Mouse (Mus musculus) cerebellum, adult 2 months (tissue): ENCODE data around the gene Sdhc. TPM values are rescaled to one million over a fixed set of nuclear protein-coding genes. Genes with fewer than 3 reads are reported as not detected.

Experiments
- DNase-seq, 2 experiments: peaks; one replicate each; pipeline ENCODE4 v3.0.0; 2021
- H3K27ac ChIP-seq: fragments of 200-500 bp; 2 replicates; pipeline ENCODE4 v1.5.1; 2012; ENCODE audit warnings: low read length, control low read depth, inconsistent platforms; ENCODE audit not compliant: insufficient read depth
- H3K27me3 ChIP-seq: fragments of 200-500 bp; 2 replicates; pipeline ENCODE4 v1.6.1; 2012; ENCODE audit warnings: inconsistent platforms, mild to moderate bottlenecking, low read length, moderate library complexity; ENCODE audit not compliant: control insufficient read depth, insufficient read depth
- H3K4me1 ChIP-seq: fragments of 200-500 bp; 2 replicates; pipeline ENCODE4 v1.6.1; 2011; ENCODE audit warnings: low read length; ENCODE audit not compliant: control insufficient read depth, insufficient read depth
- H3K4me3 ChIP-seq: fragments of 200-500 bp; replicated peaks from 2 replicates; pipeline ENCODE3; 2011; ENCODE audit warnings: mild to moderate bottlenecking, low read depth, low read length, control low read depth; ENCODE audit not compliant: insufficient read depth
- CTCF ChIP-seq: fragments of 200-500 bp; IDR thresholded peaks from 2 replicates; pipeline ENCODE4 v1.5.1; 2011; ENCODE audit warnings: low read depth, mild to moderate bottlenecking, control low read depth, low read length, moderate library complexity, borderline replicate concordance; ENCODE audit not compliant: insufficient read depth
- POLR2A ChIP-seq: fragments of 200-500 bp; IDR thresholded peaks from 2 replicates; pipeline ENCODE4 v1.6.1; 2011; ENCODE audit warnings: low read length, control low read depth, borderline replicate concordance; ENCODE audit not compliant: insufficient read depth
- WGBS: fragments of 180-500 bp; shearing (Covaris S2); methylation state at CpG from one replicate; pipeline ENCODE4 v1.1.7; 2018; 5-methylcytosine and 5-hydroxymethylcytosine counted together
- polyA plus RNA-seq: library from polyadenylated mRNA; depleted of rRNA; stranded (reverse); fragments of >200 nt; gene quantifications from 2 replicates; pipeline ENCODE4 v1.2.3, GENCODE M21; 2012

The Sdhc gene
- polyA plus RNA-seq, 1 experiment: 302 TPM

DNA sequence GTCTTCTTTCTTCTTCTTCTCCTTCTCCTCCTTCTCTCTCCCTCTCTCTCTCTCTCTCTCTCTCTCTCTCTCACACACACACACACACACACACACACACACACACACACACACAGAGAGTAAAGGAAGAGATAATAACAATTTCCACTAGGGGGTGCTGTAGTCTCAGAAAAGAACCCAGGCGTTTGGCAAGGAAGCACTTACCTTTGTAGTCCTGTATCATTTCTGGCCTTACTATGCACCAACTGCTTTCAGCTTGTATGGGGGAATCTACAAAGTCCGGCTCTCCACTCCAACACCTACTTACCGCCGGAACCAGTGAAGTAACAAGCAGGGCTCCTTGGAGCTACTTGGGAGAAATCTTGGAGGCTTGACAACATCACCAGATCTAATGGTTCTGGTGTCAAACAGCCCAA is 32.1 kb downstream of the Sdhc start:
- 6% methylated on average over 4 of the region's 4 CpGs for WGBS

DNA sequence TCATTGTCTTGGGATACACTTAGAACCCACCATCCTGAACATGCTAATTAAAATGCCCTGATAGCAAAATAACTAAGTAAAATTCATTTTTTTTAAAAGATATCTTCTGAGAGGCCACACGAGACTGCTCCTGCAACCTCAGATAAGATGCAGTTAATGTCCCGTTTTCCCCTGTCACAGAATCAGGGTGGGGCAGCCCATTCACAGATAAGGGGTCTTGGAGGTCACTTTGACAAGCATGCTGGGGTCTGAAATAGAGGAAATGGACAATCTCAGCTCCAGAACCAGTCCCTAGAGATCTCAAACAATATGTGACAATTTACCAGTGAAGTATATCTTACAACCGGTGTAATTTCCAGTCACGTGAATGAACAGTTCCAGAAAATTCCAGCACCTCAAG is 34.1 kb downstream of the Sdhc start:
- H3K27ac ChIP-seq: no peak overlapping the region
- no peak for DNase-seq
- H3K4me3 ChIP-seq: no peak overlapping the region
- WGBS: 88% methylated on average over 4 of the region's 4 CpGs
- TF ChIP-seq POLR2A (no peak), CTCF (no peak)
- H3K4me1 ChIP-seq: no peaks in the 10 kb centered on the region
- H3K27me3 ChIP-seq: no peaks in the 10 kb centered on the region

More for the DNA sequence above, 32.1 kb downstream of the Sdhc start:
- peak; percentile 65 to 76 for DNase-seq
- TF ChIP-seq POLR2A (no peak), CTCF (peak; percentile 40; the same call in 1 of the 2 replicates)
- no peak overlapping the region for H3K4me3 ChIP-seq
- no peaks in the 10 kb centered on the region for H3K27me3 ChIP-seq
- no peak overlapping the region for H3K27ac ChIP-seq
- no peaks in the 10 kb centered on the region for H3K4me1 ChIP-seq

DNA sequence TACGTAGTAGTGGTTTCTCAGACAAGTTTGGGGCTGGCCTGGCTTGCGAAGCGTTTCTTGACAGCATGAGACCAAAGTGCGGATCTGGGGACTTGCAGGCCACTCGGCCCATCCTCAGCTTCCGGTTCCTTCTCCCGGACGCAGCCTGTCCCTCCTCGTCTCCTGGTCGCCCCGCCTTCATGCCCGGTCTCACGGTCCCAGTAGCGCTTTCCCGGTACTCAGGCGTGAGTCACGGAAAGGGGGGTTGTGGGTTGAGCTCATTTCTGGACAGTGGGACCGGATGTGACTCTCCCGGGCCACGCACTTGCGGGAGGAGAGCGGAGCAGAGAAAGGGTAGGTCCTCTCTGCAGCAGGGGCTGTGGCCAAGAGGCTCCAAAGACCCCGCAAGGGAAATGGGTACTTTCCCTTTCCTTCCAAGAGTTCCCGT is 36.5 kb downstream of the Sdhc start, which contains the start of gene Cfap126:
Cfap126 (plus strand) TSS at position 46 of the 427 bp plus-strand sequence.
- H3K4me1 ChIP-seq: no peaks in the 10 kb centered on the region
- H3K4me3 ChIP-seq: peak within 1 kb of the TSS; percentile 60
- peak; percentile 80 to 83 for DNase-seq
- TF ChIP-seq CTCF (no peak), POLR2A (peak; percentile 64; the same call in 1 of the 2 replicates)
- 0 out of 2 replicates have a peak within 1 kb of the TSS, but pooled peaks have one; percentile 23 for H3K27ac ChIP-seq
- whole genome bisulfite sequencing: 1% methylated on average over 24 of the region's 24 CpGs
- no peaks in the 10 kb centered on the region for H3K27me3 ChIP-seq

DNA sequence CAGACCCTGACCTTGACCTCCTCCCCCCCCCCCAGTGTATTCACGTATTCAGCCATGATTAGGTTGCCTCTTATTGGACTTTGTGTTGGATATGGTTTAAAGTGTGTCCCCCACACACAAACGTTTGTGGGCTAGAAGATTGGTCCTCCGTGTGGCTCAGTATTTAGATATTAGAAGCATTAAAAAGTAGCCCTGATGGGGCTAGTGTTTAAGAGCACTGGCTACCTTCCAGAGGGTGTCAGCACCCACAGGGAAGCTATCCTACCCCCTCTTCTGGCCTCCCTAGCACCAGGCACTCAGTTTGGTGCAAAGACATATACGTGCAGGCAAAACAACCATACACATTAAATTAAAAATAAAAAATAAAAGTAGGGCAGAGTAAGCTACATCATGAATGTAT is 37.4 kb downstream of the Sdhc start:
- Histone ChIP-seq H3K4me1 (no peaks in the 10 kb centered on the region), H3K4me3 (no peak overlapping the region), H3K27ac (no peak overlapping the region), H3K27me3 (no peaks in the 10 kb centered on the region)
- 83% methylated on average over 4 of the region's 4 CpGs for WGBS
- no peak for TF ChIP-seq POLR2A
- no peak for TF ChIP-seq CTCF
- DNase-seq: no peak

DNA sequence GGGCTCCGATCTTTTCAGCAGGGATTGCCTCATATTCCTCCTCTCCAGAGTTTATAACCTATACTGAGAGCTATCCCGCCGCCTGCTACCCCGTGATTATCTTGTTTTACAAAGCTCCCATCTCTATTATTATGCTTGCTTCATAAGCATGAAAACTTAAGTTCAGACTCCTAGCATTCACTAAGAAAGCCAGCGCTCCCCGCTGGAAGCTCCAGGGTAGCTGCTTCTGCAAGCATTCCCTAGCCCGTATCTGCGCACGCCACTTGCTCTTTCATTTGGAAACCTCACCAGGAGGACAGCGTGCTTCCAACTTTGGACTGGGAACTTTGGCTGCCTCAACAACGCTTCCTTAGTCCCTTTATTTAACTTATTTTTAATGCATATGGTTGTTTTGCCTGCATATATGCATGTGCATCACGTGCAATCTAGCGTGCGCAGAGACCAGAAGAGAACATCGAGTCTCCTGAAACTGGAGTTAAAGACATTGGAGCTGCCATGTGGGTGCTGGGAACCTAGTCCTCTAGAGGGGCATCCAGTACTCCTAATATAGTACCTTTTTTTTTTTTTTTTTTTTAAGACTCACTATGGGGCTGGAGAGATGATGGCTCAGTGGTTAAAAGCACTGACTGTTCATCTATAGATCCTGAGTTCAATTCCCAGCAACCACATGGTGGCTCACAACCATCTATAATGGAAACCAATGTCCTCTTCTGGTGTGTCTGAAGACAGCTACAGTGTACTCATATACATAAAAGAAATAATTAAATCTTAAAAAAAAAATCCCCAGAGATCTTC is 38.4 kb downstream of the Sdhc start:
- DNase-seq: peak; percentile 40 to 46
- Histone ChIP-seq H3K4me3 (peak overlapping the region; percentile 80), H3K4me1 (no peaks in the 10 kb centered on the region), H3K27ac (no peak overlapping the region), H3K27me3 (no peaks in the 10 kb centered on the region)
- no peak for TF ChIP-seq POLR2A
- no peak for TF ChIP-seq CTCF
- 3% methylated on average over 15 of the region's 15 CpGs for WGBS

DNA sequence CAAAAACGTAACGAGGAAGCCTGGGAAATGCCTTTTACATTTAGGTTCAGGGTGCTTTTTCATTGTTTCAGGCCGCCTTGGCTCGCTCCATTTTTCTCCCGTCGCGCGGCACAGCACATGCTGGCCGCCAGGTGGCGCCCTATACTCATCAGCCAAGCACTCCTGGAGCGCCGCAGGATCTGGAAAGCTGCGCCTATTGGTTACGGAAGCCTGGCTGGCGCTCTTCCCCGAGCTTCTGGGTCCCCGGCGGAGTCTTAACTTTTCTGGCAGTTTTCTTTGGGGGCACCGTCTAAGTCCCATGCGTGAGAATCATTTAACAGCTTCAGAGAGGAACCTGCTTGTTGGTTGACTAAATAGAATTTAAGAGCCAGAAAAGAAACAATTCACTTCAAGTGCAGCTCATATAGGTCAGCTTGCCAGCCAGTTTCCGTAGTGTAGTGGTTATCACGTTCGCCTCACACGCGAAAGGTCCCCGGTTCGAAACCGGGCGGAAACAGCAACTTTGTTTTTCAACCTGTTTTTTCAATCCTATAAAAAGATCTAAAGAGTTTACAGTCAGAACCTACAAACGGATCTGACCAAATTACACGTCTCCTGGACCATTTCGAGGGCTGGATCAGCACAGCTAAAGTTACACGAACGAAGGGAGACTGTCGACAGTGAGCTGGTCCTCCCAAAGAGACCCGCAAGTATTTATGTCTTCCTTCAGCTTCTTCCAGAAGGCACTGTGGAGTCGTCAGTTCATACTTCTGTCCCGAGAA is 39.2 kb downstream of the Sdhc start:
- Histone ChIP-seq H3K27me3 (no peaks in the 10 kb centered on the region), H3K4me1 (no peaks in the 10 kb centered on the region), H3K27ac (peak overlapping the region; percentile 78), H3K4me3 (peak overlapping the region; percentile 80)
- peak; percentile 94 to 97 for DNase-seq
- under 1% methylated on average over 38 of the region's 38 CpGs for WGBS
- TF ChIP-seq POLR2A (no peak), CTCF (peak; percentile 85)

DNA sequence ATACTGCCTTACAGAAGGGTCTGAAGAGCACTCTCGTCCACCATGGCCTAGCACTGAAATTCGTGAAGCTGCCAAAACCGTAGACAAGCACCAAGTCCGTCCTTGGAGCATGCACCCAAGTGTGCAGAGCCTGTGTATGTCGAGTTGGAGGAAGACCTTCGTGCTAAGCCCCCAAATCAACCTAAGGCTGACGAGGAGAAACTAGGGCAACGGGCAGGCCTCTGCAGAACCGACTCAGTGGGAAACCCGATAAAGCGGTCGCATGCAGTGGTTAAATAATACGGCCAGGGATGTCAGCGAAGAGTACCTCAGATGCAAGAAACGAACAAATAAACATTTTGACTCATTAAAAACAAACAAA is 39.8 kb downstream of the Sdhc start:
- peak overlapping the region; percentile 78 for H3K27ac ChIP-seq
- no peaks in the 10 kb centered on the region for H3K4me1 ChIP-seq
- no peak for TF ChIP-seq CTCF
- no peak for TF ChIP-seq POLR2A
- 3% methylated on average over 15 of the region's 15 CpGs for WGBS
- H3K4me3 ChIP-seq: peak overlapping the region; percentile 80
- no peaks in the 10 kb centered on the region for H3K27me3 ChIP-seq
- no peak for DNase-seq
